Mouse (Mus musculus) heart, postnatal 0 days (tissue): ENCODE measurements at regions not wholly inside any gene's neighbourhood (a gene's known extent, or its start where the extent isn't known, plus 50 kb on each side); places are given as distances from the start of the nearest gene placed in this dataset.

ENCODE experiments used
- CTCF ChIP-seq: IDR thresholded peaks from 2 replicates; pipeline ENCODE4 v1.5.1; 2016; ENCODE audit warnings: antibody characterized with exemption, control low read depth, low read depth
- EP300 ChIP-seq: IDR thresholded peaks from 2 replicates; pipeline ENCODE4 v1.6.1; 2016; ENCODE audit warnings: antibody characterized with exemption, low read depth

DNA sequence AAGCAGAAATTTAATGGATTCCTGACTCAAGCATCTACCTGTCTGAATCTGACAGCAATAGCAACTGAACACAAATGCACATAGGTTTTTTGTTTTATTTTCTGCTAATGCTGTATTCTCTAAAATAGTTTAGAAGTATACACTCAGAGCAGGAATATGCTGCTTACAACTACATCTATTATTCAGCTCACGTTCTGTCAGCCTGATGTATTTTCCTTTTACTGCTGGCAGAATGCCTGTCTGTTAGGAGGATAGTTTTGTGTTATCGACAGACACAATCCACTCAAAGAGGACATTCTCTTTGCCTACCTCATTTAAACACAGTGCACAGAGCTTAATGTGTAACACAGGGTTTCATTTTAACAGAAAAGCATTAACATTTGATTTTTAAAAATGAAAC is 269.8 kb upstream of the Chrm3 start:
- TF ChIP-seq CTCF (no peak), EP300 (no peak)
